23 mouse cellular contexts compared by ENCODE assay signal in genomic region chrX:163128626-163129025, GRCm38 (mm10).
"Had no signal": no experiment of that assay in that cellular context is flagged by ENCODE, and none has a peak within 500 bp of the region (broad histone marks: within the 10 kb centered on the region; RNA-seq: fewer than 3 reads in every experiment).

No protein-coding gene starts in this region.

- H3K9me3 ChIP-seq: heart, embryonic 13.5 days; heart, embryonic 15.5 days; hindbrain, embryonic 13.5 days; hindbrain, embryonic 15.5 days; limb, embryonic 13.5 days; limb, embryonic 15.5 days; liver, embryonic 12.5 days had no signal

- H3K36me3 ChIP-seq: heart, embryonic 13.5 days; heart, embryonic 15.5 days; hindbrain, embryonic 13.5 days; hindbrain, embryonic 15.5 days; limb, embryonic 13.5 days; limb, embryonic 15.5 days; liver, embryonic 12.5 days had no signal

- H3K27ac ChIP-seq: heart, adult 2 months; heart, embryonic 13.5 days; heart, embryonic 15.5 days; hindbrain, embryonic 13.5 days; hindbrain, embryonic 15.5 days; hindbrain, postnatal 0 days; layer of hippocampus, adult 2 months; left cerebral cortex, adult 2 months; limb, embryonic 13.5 days; limb, embryonic 15.5 days; liver, embryonic 12.5 days had no signal

- H3K27me3 ChIP-seq: heart, embryonic 13.5 days; heart, embryonic 15.5 days; hindbrain, embryonic 15.5 days had no signal

- H3K9ac ChIP-seq: heart, embryonic 13.5 days; heart, embryonic 15.5 days; hindbrain, embryonic 13.5 days; hindbrain, embryonic 15.5 days; limb, embryonic 13.5 days; limb, embryonic 15.5 days; liver, embryonic 12.5 days had no signal

- ATAC-seq: hindbrain, postnatal 0 days; liver, embryonic 12.5 days had no signal

- H3K4me3 ChIP-seq: heart, adult 2 months; heart, embryonic 13.5 days; heart, embryonic 15.5 days; hindbrain, embryonic 13.5 days; hindbrain, embryonic 15.5 days; layer of hippocampus, adult 2 months; left cerebral cortex, adult 2 months; limb, embryonic 13.5 days; limb, embryonic 15.5 days; liver, embryonic 12.5 days had no signal

- DNase-seq: gastrocnemius, postnatal 14 days; gastrocnemius, postnatal 36 days; heart, adult 11 months; heart, adult 2 months; heart, postnatal 14 days; heart, postnatal 36 days; kidney, adult 18-20 months; kidney, adult 8-10 months; kidney, postnatal 10 days; kidney, postnatal 25 days; kidney, postnatal 4 days; left cerebral cortex, postnatal 4 days had no signal

- H3K4me1 ChIP-seq: heart, embryonic 13.5 days; heart, embryonic 15.5 days; hindbrain, embryonic 13.5 days; hindbrain, embryonic 15.5 days; limb, embryonic 13.5 days; limb, embryonic 15.5 days; liver, embryonic 12.5 days had no signal

- H3K4me2 ChIP-seq: heart, embryonic 11.5 days; heart, embryonic 13.5 days; heart, embryonic 15.5 days; hindbrain, embryonic 13.5 days; hindbrain, embryonic 15.5 days; limb, embryonic 13.5 days; limb, embryonic 15.5 days; liver, embryonic 12.5 days had no signal
